Mouse (Mus musculus): ENCODE measurements around the gene Gm614. TPM values are rescaled to one million over a fixed set of nuclear protein-coding genes. Genes with fewer than 3 reads are reported as not detected.
A peak's percentile ranks its signal among the peaks of the same experiment; 100 is the strongest.

Gm614 gene
- polyA plus RNA-seq, 1 experiment from 2014 or later = not detected

GRCm38 (mm10) chrX:101285534-101285933 lies 21.7 kb upstream of the Gm614 start:
- no peaks in the 10 kb centered on the region for H3K9me3 ChIP-seq (ENCODE audit: low read length)
- ATAC-seq (peak; percentile 22; the same call in 1 of the 2 replicates), DNase-seq (peak; percentile 78)
- TF ChIP-seq CTCF (IDR thresholded peaks at IDR 0.05; ENCODE audit: low read depth) (peak; percentile 88), EP300 (IDR thresholded peaks at IDR 0.05; ENCODE audit: low read depth) (no peak)
- no peak overlapping the region for H3K9ac ChIP-seq (replicated peaks)
- no peak overlapping the region for H3K4me3 ChIP-seq (ENCODE audit: low read depth, low read length)
- H3K36me3 ChIP-seq (replicated peaks; ENCODE audit: insufficient read depth, low read length) = peaks cover 38% of the 10 kb centered on the region
- WGBS (ENCODE audit: insufficient replicate concordance) = 29% methylated on average over 6 of the region's 6 CpGs
- H3K27ac ChIP-seq (ENCODE audit: low read depth) = no peak overlapping the region
- peaks cover 3% of the 10 kb centered on the region; the same call in 1 of the 2 replicates for H3K4me1 ChIP-seq (ENCODE audit: insufficient read depth)
- H3K27me3 ChIP-seq (ENCODE audit: insufficient read depth, low read length) = no peaks in the 10 kb centered on the region
- H3K4me2 ChIP-seq (ENCODE audit: low read depth, low read length) = no peak overlapping the region

DNA sequence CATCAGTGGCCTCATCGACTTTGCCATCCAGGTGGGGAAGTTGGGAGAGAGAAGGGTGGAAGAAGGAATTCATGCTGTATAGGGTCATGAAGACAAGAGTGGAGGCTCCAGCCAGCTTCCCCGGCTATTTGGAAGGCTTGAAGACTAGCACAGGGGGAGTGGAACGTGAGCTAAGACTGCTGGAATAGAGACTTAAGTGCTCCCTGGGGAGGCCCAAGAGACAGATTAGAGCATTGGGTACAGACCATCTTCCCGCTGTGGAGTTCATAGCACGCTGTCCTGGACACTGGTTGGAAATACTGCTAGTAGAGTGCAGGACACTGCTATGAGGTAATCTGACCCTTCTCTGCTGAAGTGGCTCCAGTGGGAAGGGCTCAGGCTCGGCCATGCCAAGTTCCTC lies 19.0 kb upstream of the Gm614 start:
- H3K27me3 ChIP-seq (ENCODE audit: insufficient read depth, low read length) = no peaks in the 10 kb centered on the region
- no peak overlapping the region for H3K4me3 ChIP-seq (ENCODE audit: low read depth, low read length)
- TF ChIP-seq EP300 (IDR thresholded peaks at IDR 0.05; ENCODE audit: low read depth) (no peak), CTCF (IDR thresholded peaks at IDR 0.05; ENCODE audit: low read depth) (no peak)
- H3K4me2 ChIP-seq (ENCODE audit: low read depth, low read length) = no peak overlapping the region
- H3K4me1 ChIP-seq (ENCODE audit: insufficient read depth) = peaks cover 3% of the 10 kb centered on the region; the same call in 1 of the 2 replicates
- WGBS (ENCODE audit: insufficient replicate concordance) = 86% methylated on average over 6 of the region's 6 CpGs
- no peak overlapping the region for H3K9ac ChIP-seq (replicated peaks)
- no peaks in the 10 kb centered on the region for H3K9me3 ChIP-seq (ENCODE audit: low read length)
- DNase-seq (no peak), ATAC-seq (no peak)
- H3K27ac ChIP-seq (ENCODE audit: low read depth) = no peak overlapping the region
- peaks cover 47% of the 10 kb centered on the region for H3K36me3 ChIP-seq (replicated peaks; ENCODE audit: insufficient read depth, low read length)

DNA sequence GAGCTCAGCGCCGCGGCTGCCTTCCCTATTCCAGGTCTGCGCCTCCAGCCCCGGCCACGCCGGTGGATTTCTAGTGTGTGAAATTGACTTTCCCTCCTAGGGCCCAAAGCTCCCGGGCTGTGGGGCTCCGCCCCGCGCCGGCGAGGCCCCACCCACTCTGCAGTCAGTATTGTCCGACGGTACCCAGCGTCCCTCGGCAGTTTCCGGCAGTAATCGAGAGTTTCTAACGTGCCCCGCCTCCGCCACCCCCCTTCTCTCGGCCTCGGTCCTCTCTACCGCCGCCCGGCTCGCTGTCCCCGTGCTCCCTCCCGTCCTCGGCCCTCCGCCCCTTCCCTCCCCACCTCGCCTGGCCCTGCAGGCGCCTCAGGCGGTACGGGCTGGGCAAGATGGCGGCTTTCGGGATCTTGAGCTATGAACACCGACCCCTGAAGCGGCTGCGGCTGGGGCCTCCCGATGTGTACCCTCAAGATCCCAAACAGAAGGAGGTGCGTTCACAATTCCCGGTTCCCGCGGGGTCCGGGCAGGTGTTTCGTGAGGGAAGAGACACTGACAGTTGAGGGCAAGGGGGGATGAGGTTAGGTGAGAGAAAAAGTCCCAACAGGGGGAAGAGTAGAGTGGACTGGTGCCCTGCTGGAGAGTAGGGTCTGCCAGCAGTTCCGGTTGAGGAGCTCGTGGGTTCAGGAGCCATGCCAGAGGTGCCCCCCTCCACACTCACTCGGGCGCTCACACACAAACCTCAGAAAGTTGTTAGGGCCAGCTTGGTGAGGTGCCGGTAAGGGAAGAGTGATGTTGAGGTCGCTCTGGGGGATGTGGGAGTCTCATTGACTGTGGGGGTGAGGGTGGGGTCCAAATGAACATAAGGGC lies 10.3 kb upstream of the Gm614 start, which contains the start of gene Med12:
TSS of gene Med12 (plus strand) at position 156 of the 864 bp plus-strand sequence.
- no peaks in the 10 kb centered on the region for H3K9me3 ChIP-seq (ENCODE audit: low read length)
- H3K4me2 ChIP-seq (ENCODE audit: low read depth, low read length) = peak within 1 kb of the TSS; percentile 73
- H3K9ac ChIP-seq (replicated peaks) = peak within 1 kb of the TSS; percentile 79
- peaks cover 24% of the 10 kb centered on the region for H3K36me3 ChIP-seq (replicated peaks; ENCODE audit: insufficient read depth, low read length)
- peak within 1 kb of the TSS; percentile 69 for H3K27ac ChIP-seq (ENCODE audit: low read depth)
- DNase-seq (peak; percentile 91), ATAC-seq (peak; percentile 100)
- no peak for TF ChIP-seq EP300 (IDR thresholded peaks at IDR 0.05; ENCODE audit: low read depth)
- H3K4me1 ChIP-seq (ENCODE audit: insufficient read depth) = no peaks in the 10 kb centered on the region
- no peaks in the 10 kb centered on the region for H3K27me3 ChIP-seq (ENCODE audit: insufficient read depth, low read length)
- peak within 1 kb of the TSS; percentile 69 for H3K4me3 ChIP-seq (ENCODE audit: low read depth, low read length)
- 18% methylated on average over 49 of the region's 54 CpGs for WGBS (ENCODE audit: insufficient replicate concordance)

- Histone ChIP-seq H3K9me3 (ENCODE audit: low read length) (no peaks in the 10 kb centered on the region), H3K4me1 (ENCODE audit: insufficient read depth) (no peaks in the 10 kb centered on the region), H3K27ac (ENCODE audit: low read depth) (0 out of 2 replicates have a peak overlapping the region, but pooled peaks have one; percentile 7), H3K36me3 (replicated peaks; ENCODE audit: insufficient read depth, low read length) (peaks cover 18% of the 10 kb centered on the region), H3K4me3 (ENCODE audit: low read depth, low read length) (peak overlapping the region; percentile 69), H3K9ac (replicated peaks) (peak overlapping the region; percentile 79), H3K27me3 (ENCODE audit: insufficient read depth, low read length) (no peaks in the 10 kb centered on the region), H3K4me2 (ENCODE audit: low read depth, low read length) (peak overlapping the region; percentile 73)
- no peak for DNase-seq
- no peak for TF ChIP-seq EP300 (IDR thresholded peaks at IDR 0.05; ENCODE audit: low read depth)
- TF ChIP-seq CTCF (IDR thresholded peaks at IDR 0.05; ENCODE audit: low read depth) = no peak
- no peak for ATAC-seq
- WGBS (ENCODE audit: insufficient replicate concordance) = 34% methylated on average over 6 of the region's 6 CpGs
These were observed 9.6 kb upstream of the Gm614 start for GRCm38 (mm10) chrX:101273410-101273809.

DNA sequence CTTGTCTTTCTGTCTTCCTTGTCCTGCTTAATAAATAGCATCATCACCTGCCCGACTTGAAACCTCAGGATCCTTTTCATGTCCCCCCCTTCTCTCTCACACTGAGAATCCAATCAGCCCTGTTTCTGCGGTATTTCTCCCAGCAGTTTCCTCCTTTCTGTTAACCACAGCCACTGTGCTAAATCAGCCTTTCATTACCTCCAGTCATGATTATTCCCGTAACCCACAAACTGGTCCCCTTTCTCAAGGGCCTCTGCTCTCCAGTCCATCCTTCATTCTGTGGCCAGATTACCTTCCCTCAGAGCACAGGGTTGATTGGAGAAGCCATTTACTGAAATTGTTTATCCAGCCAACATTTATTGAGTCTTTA lies 4.9 kb upstream of the Gm614 start, which contains the start of gene Gm20489:
TSS of gene Gm20489 (minus strand) at position 269 of the 370 bp plus-strand sequence.
- Histone ChIP-seq H3K27ac (ENCODE audit: low read depth) (no peak within 1 kb of the TSS), H3K4me2 (ENCODE audit: low read depth, low read length) (peak within 1 kb of the TSS; percentile 52), H3K9me3 (ENCODE audit: low read length) (no peaks in the 10 kb centered on the region), H3K4me1 (ENCODE audit: insufficient read depth) (no peaks in the 10 kb centered on the region), H3K27me3 (ENCODE audit: insufficient read depth, low read length) (no peaks in the 10 kb centered on the region), H3K4me3 (ENCODE audit: low read depth, low read length) (peak within 1 kb of the TSS; percentile 17; the same call in 1 of the 2 replicates), H3K36me3 (replicated peaks; ENCODE audit: insufficient read depth, low read length) (no peaks in the 10 kb centered on the region), H3K9ac (replicated peaks) (no peak within 1 kb of the TSS)
- DNase-seq (no peak), ATAC-seq (no peak)
- WGBS (ENCODE audit: insufficient replicate concordance) = 40% methylated on average over 3 of the region's 3 CpGs
- TF ChIP-seq CTCF (IDR thresholded peaks at IDR 0.05; ENCODE audit: low read depth) (no peak), EP300 (IDR thresholded peaks at IDR 0.05; ENCODE audit: low read depth) (no peak)

DNA sequence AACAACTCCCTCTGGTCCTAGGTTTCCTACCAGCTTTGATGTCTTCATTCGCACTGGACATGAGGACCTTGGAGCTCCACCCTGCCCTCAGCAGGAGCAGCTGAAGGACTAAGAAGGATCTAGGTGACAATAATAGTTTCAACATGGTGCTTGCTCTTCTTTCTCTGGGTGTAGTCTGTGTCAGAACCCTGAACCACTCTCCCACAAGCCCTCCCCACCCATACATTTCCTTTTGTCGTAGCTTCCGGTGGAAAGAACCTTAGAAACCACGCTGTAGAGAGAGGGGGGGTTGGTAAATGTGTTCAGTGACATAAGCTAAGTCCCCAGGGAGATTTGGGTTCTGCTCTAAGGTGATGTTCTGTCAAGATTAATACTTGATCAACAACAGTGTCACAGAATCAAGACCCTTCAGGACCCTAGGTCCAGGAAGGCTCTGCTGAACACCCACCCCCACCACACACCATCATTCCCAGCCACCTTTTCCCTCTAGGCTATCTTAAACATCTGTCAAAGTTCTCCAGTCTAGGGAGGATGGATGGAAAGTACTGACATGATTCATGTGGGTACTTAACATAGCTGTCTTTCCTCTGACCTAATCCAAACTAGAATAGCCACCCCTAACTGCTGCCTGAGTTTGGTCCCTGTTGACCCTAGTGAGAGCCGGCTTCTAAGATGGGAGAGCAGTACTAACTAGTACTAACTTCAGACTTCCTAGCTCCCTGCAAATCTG lies 4.4 kb upstream of the Gm614 start, which contains the start of gene Il2rg:
TSS of gene Il2rg (minus strand) at position 231 of the 730 bp plus-strand sequence.
- Histone ChIP-seq H3K36me3 (replicated peaks; ENCODE audit: insufficient read depth, low read length) (no peaks in the 10 kb centered on the region), H3K9me3 (ENCODE audit: low read length) (no peaks in the 10 kb centered on the region), H3K4me1 (ENCODE audit: insufficient read depth) (no peaks in the 10 kb centered on the region), H3K4me2 (ENCODE audit: low read depth, low read length) (peak within 1 kb of the TSS; percentile 52), H3K27me3 (ENCODE audit: insufficient read depth, low read length) (no peaks in the 10 kb centered on the region), H3K9ac (replicated peaks) (no peak within 1 kb of the TSS), H3K27ac (ENCODE audit: low read depth) (no peak within 1 kb of the TSS), H3K4me3 (ENCODE audit: low read depth, low read length) (peak within 1 kb of the TSS; percentile 17; the same call in 1 of the 2 replicates)
- WGBS (ENCODE audit: insufficient replicate concordance) = 41% methylated on average over 5 of the region's 5 CpGs
- no peak for TF ChIP-seq EP300 (IDR thresholded peaks at IDR 0.05; ENCODE audit: low read depth)
- TF ChIP-seq CTCF (IDR thresholded peaks at IDR 0.05; ENCODE audit: low read depth) = no peak
- DNase-seq = no peak
- peak; percentile 40; the same call in 1 of the 2 replicates for ATAC-seq

All from liver, postnatal 0 days (tissue).